Mouse (Mus musculus) cerebellum, postnatal 25 days (tissue): Measurements from ENCODE around the gene Sugt1.

Source experiments
- DNase-seq, 2 experiments: peaks; one replicate each; pipeline ENCODE4 v3.0.0; 2021; ENCODE audit warnings: mixed read lengths in 2 of 2

Gene Sugt1

DNA sequence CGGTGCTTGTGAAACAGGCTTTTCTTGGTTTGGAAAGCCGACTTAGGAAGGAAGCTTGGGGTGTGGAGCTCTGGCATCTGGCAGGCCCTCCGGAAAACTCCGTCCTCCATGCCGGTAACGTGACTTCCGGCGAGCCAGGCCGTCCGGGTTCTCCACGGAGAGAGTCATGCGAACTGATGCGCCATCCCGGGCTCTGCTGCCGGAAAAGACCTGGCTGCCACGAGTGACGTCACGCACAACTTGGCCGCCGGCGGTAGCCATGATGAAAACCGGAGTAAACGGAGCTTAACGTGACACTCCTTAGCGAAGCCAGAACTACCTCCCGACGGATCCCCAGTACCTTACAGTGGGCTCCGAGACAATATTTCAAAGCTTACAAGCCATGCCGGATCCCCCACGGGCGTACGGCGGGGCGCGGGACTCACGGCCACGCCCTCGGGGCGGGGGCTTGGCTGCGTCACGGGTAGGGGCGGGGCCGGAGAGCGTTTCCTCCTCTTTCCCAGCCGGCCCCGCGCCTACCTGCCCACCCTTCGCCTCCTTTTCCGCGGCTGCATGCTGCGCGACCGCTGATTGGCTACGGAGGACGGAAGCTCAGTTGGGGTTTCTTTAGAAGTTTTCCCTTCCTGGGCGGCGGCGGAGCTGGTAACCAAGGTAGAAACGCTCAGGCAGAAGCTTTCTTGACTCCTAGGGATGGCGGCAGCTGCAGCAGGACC, at the start of gene Sugt1:
Gene Sugt1 (plus strand): TSS at position 553 of the 713 bp plus-strand sequence.
- DNase-seq, result peak; percentile 98 to 99

DNA sequence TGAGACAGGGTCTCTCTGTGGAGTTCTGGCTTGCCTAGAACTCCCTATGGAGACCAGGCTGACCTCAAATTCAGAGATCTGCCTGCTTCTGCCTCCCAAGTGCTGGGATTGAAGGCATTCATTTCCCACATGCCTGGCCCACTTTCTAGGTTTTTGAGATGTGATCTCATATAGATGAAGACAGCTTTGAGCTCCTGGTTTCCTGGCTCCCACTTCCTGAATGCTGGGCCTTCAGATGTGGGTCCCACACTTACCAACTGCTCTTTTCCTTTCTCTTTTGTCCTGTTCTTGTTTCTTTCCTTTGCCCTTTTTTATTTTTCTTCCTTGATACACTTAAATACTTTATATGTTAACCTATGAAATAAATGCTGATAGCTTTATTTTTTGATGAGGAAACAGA, 49.6 kb upstream of the Sugt1 start:
- DNase-seq, result no peak

GRCm38 (mm10) chr14:79541606-79542005, 45.9 kb upstream of the Sugt1 start:
- no peak for DNase-seq

DNA sequence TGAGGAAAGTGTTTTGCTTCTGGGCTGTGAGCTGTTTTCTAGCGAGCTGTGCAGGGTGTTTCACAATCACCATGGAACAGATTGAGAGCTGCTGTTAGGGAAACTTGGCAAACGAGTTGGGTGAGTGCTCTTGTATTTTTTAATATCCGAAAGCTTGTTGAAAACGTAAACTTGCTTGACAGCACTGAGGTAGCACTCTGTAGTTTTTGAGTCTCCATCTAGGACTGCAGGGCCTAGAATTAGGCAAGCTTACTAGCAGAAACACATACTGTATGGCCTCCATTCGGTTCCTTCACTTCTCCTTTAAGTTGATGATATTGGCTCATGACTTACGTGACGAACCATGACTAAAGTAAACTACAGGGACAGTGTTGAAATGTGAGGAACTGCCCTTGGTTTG, 38.1 kb upstream of the Sugt1 start:
- DNase-seq, result no peak

GRCm38 (mm10) chr14:79551929-79552328, 35.6 kb upstream of the Sugt1 start:
- DNase-seq, result no peak

GRCm38 (mm10) chr14:79552854-79553253, 34.6 kb upstream of the Sugt1 start:
- no peak for DNase-seq

GRCm38 (mm10) chr14:79557796-79558195, 29.7 kb upstream of the Sugt1 start:
- DNase-seq, result no peak

GRCm38 (mm10) chr14:79562745-79563144, 24.7 kb upstream of the Sugt1 start:
- DNase-seq, result peak; percentile 41 to 72

DNA sequence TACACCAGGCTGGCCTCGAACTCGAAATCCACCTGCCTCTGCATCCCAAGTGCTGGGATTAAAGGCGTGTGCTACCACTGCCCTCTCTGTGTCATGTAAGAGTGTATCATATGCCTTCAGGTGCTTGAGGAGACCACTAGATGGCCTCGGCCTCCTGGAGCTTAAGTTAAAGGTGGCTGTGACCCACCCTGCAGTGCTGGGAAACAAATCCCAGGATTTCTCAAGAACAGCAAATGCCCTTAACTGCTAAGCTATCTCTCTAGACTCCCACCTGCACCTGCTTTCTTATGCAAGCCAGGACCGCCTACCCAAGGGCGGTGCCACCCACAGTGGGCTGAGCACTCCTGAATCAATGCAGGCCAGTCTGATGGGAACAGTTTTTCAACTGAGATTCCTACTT, 22.7 kb upstream of the Sugt1 start:
- no peak for DNase-seq

GRCm38 (mm10) chr14:79573482-79574191, 13.9 kb upstream of the Sugt1 start:
- no peak for DNase-seq

DNA sequence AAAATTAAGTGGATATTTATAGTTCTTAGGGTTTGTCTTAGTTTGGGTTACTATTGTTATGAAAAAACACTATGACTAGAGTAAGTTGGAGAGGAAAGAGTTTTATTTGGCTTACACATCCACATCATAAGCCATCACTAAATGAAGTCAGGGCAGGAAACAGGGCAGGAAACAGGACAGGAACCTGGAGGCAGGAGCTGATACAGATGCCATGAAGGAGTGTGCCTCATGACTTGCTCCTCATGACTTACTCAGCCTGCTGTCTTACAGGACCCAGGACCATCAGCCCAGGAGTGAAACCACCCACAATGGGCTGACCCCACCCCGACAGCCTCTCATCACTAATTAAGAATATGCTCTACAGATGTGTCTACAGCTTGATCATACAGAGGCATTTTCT, 13.1 kb upstream of the Sugt1 start:
- no peak for DNase-seq

DNA sequence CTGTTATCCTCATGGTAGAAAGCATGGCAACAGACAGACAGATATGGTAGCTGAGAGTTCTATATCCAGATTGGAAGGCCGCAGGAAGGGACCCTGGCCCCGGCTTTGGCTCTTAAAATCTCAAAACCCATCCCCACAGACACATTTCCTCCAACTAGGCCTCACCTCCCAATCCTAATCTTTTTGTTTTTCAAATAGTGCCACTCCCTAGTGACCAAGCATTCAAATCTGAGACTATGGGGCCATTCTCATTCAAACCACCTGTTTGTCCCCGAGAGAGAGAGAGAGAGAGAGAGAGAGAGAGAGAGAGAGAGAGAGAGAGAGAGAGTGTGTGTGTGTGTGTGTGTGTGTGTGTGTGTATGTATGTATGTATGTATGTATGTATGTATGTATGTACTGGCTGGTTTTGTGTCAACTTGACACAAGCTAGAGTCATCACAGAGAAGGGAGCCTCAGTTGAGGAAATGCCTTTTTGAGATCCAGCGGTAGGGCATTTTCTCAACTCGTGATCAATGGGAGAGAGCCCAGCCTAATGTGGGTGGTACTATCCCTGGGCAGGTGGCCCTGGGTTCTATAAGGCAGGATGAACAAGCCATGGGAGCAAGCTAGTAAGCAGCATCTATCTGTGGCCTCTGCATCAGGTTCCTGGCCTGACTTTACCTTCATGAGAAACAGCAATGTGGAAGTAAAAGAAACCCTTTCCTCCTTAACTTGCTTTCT, 3.8 kb upstream of the Sugt1 start:
- no peak for DNase-seq

DNA sequence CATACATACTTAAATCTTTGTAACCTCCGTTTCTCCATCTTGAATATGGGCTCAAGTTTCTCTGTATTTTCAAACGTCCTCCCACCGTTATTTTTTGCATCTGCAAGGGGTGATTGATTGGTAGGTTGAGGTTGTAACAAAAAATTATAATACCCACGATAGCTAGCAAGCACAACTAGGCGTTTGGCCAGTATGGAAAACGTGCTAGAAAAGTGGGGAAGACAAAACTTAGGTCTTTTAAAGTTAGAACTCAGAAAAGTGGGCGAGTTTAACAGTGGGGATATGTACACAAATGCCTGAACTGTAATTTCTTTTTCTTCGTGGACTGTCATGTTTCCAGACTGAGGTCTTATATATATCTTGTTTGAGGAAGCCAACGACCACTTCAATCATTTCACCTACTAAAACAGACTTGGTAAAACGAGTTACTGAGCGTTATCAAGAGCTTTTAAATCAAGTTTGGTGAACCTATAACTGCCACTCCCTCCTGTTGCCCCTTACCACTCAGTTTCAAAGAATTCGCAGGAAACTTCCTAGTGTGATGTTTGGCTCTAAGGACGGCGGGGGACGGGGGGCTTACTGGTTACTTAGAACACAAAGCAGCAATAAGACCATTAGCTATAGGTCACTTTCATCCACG, 872 bp upstream of the Sugt1 start:
- no peak for DNase-seq

- DNase-seq, result no peak
These were observed 350 bp downstream of the Sugt1 start for GRCm38 (mm10) chr14:79587852-79588229.

DNA sequence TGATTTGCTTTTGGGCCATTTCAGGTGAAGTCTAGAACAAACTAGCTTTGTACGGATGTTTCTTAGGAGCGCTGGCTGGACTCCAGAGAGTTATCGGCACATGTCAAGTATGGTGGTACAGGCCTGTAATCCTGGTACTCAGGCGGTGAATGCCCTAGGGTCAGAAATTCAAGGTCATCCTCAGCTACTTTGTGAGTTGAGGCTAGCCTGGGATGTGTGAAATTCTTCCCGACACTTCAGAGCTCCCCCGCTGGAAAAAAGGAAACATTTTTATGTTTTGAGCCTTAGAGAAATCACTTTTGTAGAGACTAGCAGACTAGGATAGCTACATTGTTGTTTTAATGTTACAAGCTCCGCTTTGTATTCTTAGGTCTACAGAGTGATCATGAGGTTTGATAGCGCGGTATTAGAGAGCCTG, 1.1 kb downstream of the Sugt1 start:
- peak in 1 of 2 experiments; percentile 24 for DNase-seq

- no peak for DNase-seq
These were observed 1.9 kb downstream of the Sugt1 start for GRCm38 (mm10) chr14:79589401-79589800.

GRCm38 (mm10) chr14:79590916-79591315, 3.4 kb downstream of the Sugt1 start:
- DNase-seq, result no peak

GRCm38 (mm10) chr14:79591611-79592010, 4.1 kb downstream of the Sugt1 start:
- DNase-seq, result no peak

DNA sequence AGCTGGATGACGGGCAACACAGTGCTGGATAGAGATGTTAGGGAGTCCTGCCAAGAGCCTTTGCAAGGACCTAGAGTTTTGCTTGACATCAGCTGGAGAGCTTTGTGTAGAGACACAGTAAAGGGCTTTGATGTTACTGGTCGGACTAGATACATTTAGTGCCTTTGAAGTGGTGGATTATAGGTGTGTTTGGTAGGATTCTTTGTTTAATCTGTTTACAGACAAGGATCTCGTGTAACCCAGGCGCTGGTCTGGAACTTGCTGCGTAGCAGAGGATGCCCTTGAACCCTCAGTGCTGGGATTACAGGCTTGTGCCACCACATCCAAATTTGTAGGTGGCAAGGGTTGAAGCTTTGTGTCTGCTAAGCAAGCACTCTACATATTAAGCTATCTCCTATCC, 6.6 kb downstream of the Sugt1 start:
- DNase-seq, result no peak

- no peak for DNase-seq
These were observed 9.1 kb downstream of the Sugt1 start for GRCm38 (mm10) chr14:79596602-79597001.

DNA sequence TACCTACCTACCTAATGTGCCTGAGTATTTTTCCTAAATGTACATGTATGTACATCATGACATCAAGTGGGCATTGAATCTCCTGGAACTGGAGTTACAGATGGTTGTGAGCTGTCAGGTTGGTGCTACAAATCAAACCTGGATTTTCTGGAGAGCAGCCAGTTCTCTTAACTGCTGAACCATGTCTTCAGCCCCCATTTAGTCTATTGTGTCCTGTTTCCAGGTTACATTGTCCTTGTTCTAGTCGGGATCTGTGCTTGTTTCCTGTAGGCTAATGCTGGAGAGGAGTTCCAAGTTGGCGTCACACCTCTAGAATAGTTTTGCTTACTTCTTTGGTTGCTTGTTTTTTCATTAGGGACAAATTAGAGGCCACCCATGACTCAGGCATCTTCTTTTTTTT, 18.4 kb downstream of the Sugt1 start:
- DNase-seq, result no peak

GRCm38 (mm10) chr14:79606392-79606791, 18.9 kb downstream of the Sugt1 start:
- no peak for DNase-seq

GRCm38 (mm10) chr14:79606867-79607266, 19.4 kb downstream of the Sugt1 start:
- no peak for DNase-seq
